Comparison of ENCODE assay signal across 8 mouse cellular contexts in the genomic region with DNA sequence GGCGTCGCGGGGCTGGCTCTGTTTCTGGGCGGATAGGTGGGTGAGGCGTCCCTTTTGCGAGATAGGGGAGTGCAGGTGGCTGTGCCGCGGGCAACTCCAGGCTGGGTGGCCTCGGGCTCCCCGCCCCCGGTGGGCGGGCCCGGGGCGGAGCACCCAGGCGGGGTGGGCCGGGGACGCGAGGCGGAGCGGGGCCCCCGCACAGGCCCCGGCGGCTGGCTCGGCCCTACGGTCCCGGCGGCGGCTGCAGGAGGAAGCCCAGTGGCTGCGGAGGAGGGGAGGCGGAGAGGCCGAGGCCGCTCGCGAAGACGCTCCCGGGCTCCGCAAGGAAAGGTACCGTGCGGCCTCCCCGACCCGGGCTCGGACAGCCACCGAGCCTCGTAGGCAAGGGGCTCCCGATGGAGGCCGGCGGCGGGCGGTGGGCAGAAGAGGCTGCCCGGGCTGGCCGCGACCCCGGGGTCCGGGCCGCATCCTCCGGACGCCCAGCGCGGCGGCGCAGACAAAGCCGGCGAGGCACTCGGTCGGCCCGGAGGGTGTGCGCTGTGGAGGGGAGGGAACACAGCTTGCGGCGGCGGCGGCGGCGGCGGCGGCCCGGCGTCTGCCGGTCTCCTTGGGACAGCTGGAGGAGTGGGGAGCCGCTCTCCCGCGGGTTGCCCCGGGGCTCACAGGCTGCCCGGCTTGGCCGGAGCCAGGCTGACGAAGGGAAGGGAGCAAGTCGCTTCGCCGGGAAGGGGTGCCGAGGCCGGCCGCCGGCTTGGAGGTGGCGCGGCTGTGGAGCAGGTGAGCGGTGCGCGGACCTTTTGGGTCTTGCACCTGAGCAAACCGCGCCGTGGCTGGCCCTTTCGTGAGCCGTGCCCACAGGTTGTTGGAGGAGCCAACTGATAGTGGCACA. TPM values are rescaled to one million over a fixed set of nuclear protein-coding genes. Genes with fewer than 3 reads are reported as not detected.
DNase-seq lines count a peak whose midpoint lies in the region; ATAC-seq lines count a peak whose summit lies in the region.

No protein-coding gene starts in this region.

- peak; percentile 89 for ATAC-seq in embryonic facial prominence, embryonic 12.5 days (ENCODE audit: insufficient number of reproducible peaks, insufficient read depth, low FRiP score, low TSS enrichment)
- peak; percentile 98 for ATAC-seq in liver, embryonic 12.5 days

- H3K4me3 ChIP-seq in embryonic facial prominence, embryonic 12.5 days, result peak overlapping the region; percentile 87
- peak overlapping the region; percentile 98 for H3K4me3 ChIP-seq in liver, embryonic 12.5 days

- peak overlapping the region; percentile 86 for H3K9ac ChIP-seq in embryonic facial prominence, embryonic 12.5 days
- H3K9ac ChIP-seq in liver, embryonic 12.5 days, result peak overlapping the region; percentile 100

- peaks cover 23% of the 10 kb centered on the region for H3K4me1 ChIP-seq in embryonic facial prominence, embryonic 12.5 days
- H3K4me1 ChIP-seq in liver, embryonic 12.5 days, result peaks cover 73% of the 10 kb centered on the region

- no peaks in the 10 kb centered on the region for H3K27me3 ChIP-seq in embryonic facial prominence, embryonic 12.5 days
- peaks cover 4% of the 10 kb centered on the region; the same call in 1 of the 2 replicates for H3K27me3 ChIP-seq in liver, embryonic 12.5 days (replicated peaks)
- no peaks in the 10 kb centered on the region; the same call in 1 of the 2 replicates for H3K27me3 ChIP-seq in splenic B cell, adult 2 months (ENCODE audit: control insufficient read depth, insufficient read depth, low read length, poor library complexity, severe bottlenecking)

- no peaks in the 10 kb centered on the region for H3K36me3 ChIP-seq in embryonic facial prominence, embryonic 12.5 days
- no peaks in the 10 kb centered on the region for H3K36me3 ChIP-seq in liver, embryonic 12.5 days
- H3K36me3 ChIP-seq in splenic B cell, adult 2 months (ENCODE audit: control insufficient read depth, insufficient read depth, low read length, poor library complexity, severe bottlenecking), result no peaks in the 10 kb centered on the region

- peak; percentile 90 for DNase-seq in A20 (ENCODE audit: low read depth, low spot score)
- DNase-seq in adrenal gland, postnatal 4 days (ENCODE audit: low spot score in 2 of 2), result peak; percentile 64 to 67
- DNase-seq in heart, adult 8-10 months (ENCODE audit: low spot score), result peak; percentile 79
- DNase-seq in kidney, adult 8-10 months, result peak; percentile 75 to 80
- peak; percentile 87 for DNase-seq in naive thymus-derived CD4-positive, alpha-beta T cell, adult 2 months (ENCODE audit: low read depth)
- peak; percentile 62 for DNase-seq in splenic B cell, adult 2 months (ENCODE audit: low read depth, low spot score)

- peak overlapping the region; percentile 67 for H3K27ac ChIP-seq in embryonic facial prominence, embryonic 12.5 days
- H3K27ac ChIP-seq in liver, embryonic 12.5 days, result peak overlapping the region; percentile 99

- no peaks in the 10 kb centered on the region for H3K9me3 ChIP-seq in embryonic facial prominence, embryonic 12.5 days
- no peaks in the 10 kb centered on the region for H3K9me3 ChIP-seq in liver, embryonic 12.5 days (replicated peaks)

- under 1% methylated on average over 74 of the region's 102 CpGs for WGBS in embryonic facial prominence, embryonic 12.5 days
- under 1% methylated on average over 101 of the region's 102 CpGs for WGBS in liver, embryonic 12.5 days (ENCODE audit: insufficient replicate concordance)

- peak overlapping the region; percentile 97 for H3K4me2 ChIP-seq in embryonic facial prominence, embryonic 12.5 days (replicated peaks)
- peak overlapping the region; percentile 83 for H3K4me2 ChIP-seq in liver, embryonic 12.5 days

RNA-seq across cellular contexts. Expression of a gene that starts 0.7 kb away (rescaled TPM):
- 10 to 100 TPM; 27.8 to 29.9 TPM for total RNA-seq in adrenal gland, postnatal 4 days (2021)
- polyA plus RNA-seq in embryonic facial prominence, embryonic 12.5 days (2016; fragmentation: Nextera tagmentation; extraction: Ambion mirVana), result 64.8 and 71.2 TPM in 2 replicates
- total RNA-seq in heart, adult 8-10 months (2022), result 10 to 100 TPM; 14.5 to 18.6 (median 15.7) TPM
- polyA plus RNA-seq in liver, embryonic 12.5 days (2016; fragmentation: Nextera tagmentation; extraction: Ambion mirVana), result 105 and 116 TPM in 2 replicates

Comparison
In these comparisons a context has a peak if more than half of its experiments do, and no peak if none do; other contexts are left out.
1. Peak in every context shown above with its lines: DNase-seq, ATAC-seq, H3K4me3 ChIP-seq and H3K27ac ChIP-seq.